Mouse (Mus musculus) frontal cortex, postnatal 14 days (tissue): ENCODE results near the gene Psma6.

Experiments used
- DNase-seq, 2 experiments: peaks; one replicate each; pipeline ENCODE4 v3.0.0; 2022; ENCODE audit warnings: low spot score in 2 of 2

Gene Psma6

DNA sequence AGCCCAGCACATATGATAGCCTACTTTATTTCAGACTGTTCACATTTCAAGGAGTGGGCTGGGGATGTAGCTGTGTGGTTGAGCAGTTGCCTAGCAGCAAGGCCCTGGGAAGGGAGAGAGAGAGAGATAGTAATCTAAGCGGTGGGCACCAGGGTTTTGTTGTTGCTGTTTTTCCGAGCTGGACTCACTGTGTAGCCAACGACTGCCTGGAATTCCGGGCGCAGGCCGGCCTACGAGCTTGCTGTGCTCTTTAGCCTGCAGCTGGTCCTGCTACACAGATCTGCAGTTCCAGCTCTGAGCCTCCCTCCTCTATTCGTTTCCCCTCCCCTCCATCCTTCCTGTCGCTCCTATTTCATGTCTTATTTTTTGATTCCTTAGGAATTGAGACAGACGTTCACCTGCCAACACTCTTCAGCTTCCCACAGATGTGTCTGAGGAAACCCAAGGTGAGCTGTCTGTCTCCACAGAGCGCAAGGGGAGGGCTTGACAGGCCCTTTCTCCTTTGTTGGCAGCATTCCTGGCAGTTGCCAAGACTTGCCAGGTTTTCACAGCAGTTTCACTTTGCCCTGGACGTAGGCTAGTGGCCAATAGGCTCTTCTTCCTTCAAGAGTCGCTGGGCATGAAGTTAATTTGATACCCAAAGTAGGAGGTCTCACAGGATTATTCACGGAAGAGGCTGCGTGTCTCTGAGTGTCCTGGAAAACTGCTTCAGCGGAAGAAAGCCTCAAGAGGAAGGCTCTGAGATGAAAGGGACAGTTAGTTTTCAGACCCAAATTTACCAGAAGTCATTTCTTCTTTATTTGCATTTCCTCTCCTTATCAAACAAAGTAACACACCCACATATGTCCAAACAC lies 80.2 kb downstream of the Psma6 start:
- DNase-seq = peak in 1 of 2 experiments; percentile 38

GRCm38 (mm10) chr12:55464846-55465361 lies 80.9 kb downstream of the Psma6 start:
- peak in 1 of 2 experiments; percentile 23 for DNase-seq

DNA sequence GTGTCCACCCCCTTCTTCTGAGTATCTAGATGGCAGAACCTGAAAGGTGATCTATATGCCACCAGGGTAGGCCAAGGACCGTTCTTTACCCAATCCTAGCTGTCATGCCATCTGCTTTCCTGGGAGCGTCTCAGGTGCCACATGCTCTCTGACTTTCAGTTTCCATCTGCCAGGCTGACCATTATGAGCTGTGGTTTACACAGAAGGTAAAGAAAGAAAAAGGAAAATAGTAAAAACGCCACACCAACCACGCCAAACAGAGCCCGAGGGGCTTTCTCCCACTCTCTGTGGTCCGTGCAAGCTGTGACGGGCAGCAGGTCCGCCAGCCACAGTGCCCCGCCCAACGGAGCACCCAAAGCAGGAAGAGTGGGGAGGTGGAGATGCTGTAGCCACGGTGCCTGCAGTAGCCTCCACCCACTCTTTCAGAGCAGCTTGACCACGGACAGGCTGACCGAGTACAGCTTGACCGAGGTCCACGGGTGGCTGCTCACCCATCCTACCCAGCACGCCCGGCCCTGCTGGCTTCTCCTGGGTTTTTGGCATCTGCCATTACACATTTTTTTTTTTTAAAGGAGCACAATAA lies 81.5 kb downstream of the Psma6 start:
- DNase-seq = no peak

DNA sequence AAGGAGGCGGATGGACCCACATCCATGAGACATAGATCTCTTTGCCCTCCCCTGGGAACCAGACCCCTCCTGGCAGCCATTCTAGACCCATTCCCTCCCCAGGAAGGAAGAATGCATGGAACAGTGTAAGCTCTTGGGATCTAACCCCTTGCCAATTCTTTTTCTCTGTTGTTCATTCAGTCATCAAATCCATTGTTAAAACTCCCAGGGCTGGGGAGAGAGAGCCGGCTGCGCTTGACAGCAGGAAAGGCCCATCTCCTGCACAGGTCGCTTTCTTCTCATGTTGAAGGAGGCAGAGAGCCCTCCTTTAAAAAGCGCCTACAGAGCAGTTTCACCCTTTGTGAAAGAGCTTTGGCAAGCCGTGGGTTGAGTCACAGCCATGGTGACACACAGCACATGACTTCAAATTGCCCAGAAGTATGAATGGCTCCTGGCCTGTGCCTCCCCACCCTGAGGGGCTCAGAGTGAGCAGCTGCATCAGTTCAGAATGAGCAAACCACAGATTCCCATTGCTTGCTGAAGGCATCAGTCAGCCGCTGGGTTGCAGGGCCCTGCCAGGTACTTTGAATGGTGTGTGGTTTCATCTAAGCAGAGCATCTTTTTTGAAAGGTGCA lies 82.2 kb downstream of the Psma6 start:
- DNase-seq = peak in 1 of 2 experiments; percentile 16

GRCm38 (mm10) chr12:55466816-55467215 lies 82.8 kb downstream of the Psma6 start:
- no peak for DNase-seq

DNA sequence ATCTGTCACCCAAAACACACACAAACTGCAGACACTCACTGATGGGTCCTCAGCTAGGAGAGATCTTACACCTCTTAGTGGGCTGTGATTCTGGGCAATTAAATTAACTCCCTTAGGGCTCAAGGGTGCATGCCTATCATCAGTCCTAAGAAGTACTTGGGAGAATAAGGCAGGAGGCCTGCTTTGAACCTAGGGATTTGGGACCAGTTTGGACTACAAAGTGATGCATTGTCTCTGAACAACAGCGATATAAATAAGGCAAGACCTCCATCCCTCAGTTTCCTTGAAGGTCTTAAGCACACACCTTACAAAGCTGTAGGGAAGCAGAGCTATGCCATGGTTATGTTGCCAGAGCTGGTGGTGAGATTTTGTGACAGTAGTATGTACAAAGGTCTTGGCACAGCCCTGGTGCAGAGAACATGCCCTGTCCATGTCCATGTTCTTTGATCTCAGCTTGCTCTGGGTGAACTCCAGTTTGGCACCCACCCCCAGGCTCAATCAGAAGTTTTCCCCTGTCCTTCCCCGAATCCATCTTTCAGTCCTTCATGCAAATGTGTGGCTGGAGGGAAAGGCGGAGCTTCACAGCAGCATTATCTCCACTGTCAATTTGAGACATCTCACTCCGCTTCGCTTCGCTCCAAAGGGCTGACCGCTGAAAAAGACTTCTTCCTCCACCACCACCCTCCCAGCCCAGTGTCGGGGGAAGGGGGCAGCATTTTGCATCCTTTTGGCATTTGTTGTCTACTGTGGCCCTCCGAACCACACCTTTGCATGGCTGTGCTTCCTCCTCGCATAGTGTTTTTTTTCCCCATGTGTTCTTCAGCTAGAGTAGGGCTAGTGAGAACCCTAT lies 83.5 kb downstream of the Psma6 start:
- DNase-seq = no peak
